Mouse (Mus musculus) intestine, postnatal 0 days (tissue): ENCODE measurements around the gene Nf1. TPM values are rescaled to one million over a fixed set of nuclear protein-coding genes. Genes with fewer than 3 reads are reported as not detected.

Source experiments
- ATAC-seq: fragments of 200-750 bp; cut with Nextera tagmentation; 2 replicates; pipeline ENCODE4 v1.8.0; 2017; ENCODE audit warnings: mild to moderate bottlenecking, moderate TSS enrichment, moderate library complexity
- H3K27ac ChIP-seq: fragments of 300-500 bp; sonication (generic); 2 replicates; pipeline ENCODE4 v1.5.1; 2014; ENCODE audit warnings: mild to moderate bottlenecking, low read depth, low read length, moderate library complexity
- H3K27me3 ChIP-seq: fragments of 300-500 bp; sonication (generic); replicated peaks from 2 replicates; pipeline ENCODE4 v1.6.1; 2014; ENCODE audit warnings: low read length, mixed read lengths; ENCODE audit not compliant: control insufficient read depth, insufficient read depth
- H3K36me3 ChIP-seq: fragments of 300-500 bp; sonication (generic); 2 replicates; pipeline ENCODE4 v1.6.1; 2014; ENCODE audit warnings: mild to moderate bottlenecking, moderate library complexity; ENCODE audit not compliant: control insufficient read depth, insufficient read depth
- H3K4me1 ChIP-seq: fragments of 300-500 bp; sonication (generic); replicated peaks from 2 replicates; pipeline ENCODE4 v1.6.1; 2014; ENCODE audit warnings: antibody characterized with exemption, low read length, mixed read lengths; ENCODE audit not compliant: control insufficient read depth, insufficient read depth
- H3K4me2 ChIP-seq: fragments of 300-500 bp; sonication (generic); replicated peaks from 2 replicates; pipeline ENCODE4 v1.6.1; 2014; ENCODE audit warnings: low read depth, mild to moderate bottlenecking, moderate library complexity
- H3K4me3 ChIP-seq: fragments of 300-500 bp; sonication (generic); 2 replicates; pipeline ENCODE4 v1.5.1; 2014; ENCODE audit warnings: low read depth, low read length
- H3K9ac ChIP-seq: fragments of 300-500 bp; sonication (generic); 2 replicates; pipeline ENCODE4 v1.6.1; 2014; ENCODE audit warnings: mild to moderate bottlenecking, low read depth, low read length
- H3K9me3 ChIP-seq: fragments of 300-500 bp; sonication (generic); 2 replicates; pipeline ENCODE4 v1.6.1; 2016; ENCODE audit warnings: mixed run types; ENCODE audit not compliant: control insufficient read depth
- CTCF ChIP-seq: sonication (generic); IDR thresholded peaks from 2 replicates; pipeline ENCODE4 v1.5.1; 2016; ENCODE audit warnings: low read depth, mild to moderate bottlenecking, control low read depth, antibody characterized with exemption, moderate library complexity
- WGBS: fragments of 180-500 bp; shearing (Covaris S2); extraction: QIAGEN DNeasy Blood & Tissue Kit; methylation state at CpG from one replicate; pipeline ENCODE4 v1.1.7; 2014; 5-methylcytosine and 5-hydroxymethylcytosine counted together
- polyA plus RNA-seq: library from polyadenylated mRNA; unstranded; fragments of >200 nt; fragmentation: Nextera tagmentation; extraction: Ambion mirVana; gene quantifications from 2 replicates; pipeline ENCODE4 v1.2.1, GENCODE M21; 2015

Nf1 gene
- polyA plus RNA-seq, 1 experiment from 2014 or later = 6.3 TPM

GRCm38 (mm10) chr11:79426571-79426970 lies 87.1 kb downstream of the Nf1 start:
- H3K36me3 ChIP-seq = peaks cover 18% of the 10 kb centered on the region
- H3K4me3 ChIP-seq = no peak overlapping the region
- TF ChIP-seq CTCF = no peak
- no peak overlapping the region for H3K9ac ChIP-seq
- no peaks in the 10 kb centered on the region for H3K27me3 ChIP-seq
- H3K9me3 ChIP-seq = no peaks in the 10 kb centered on the region
- no peak for ATAC-seq
- 64% methylated on average over 4 of the region's 4 CpGs for WGBS
- H3K4me1 ChIP-seq = no peaks in the 10 kb centered on the region
- H3K4me2 ChIP-seq = no peak overlapping the region
- H3K27ac ChIP-seq = no peak overlapping the region

DNA sequence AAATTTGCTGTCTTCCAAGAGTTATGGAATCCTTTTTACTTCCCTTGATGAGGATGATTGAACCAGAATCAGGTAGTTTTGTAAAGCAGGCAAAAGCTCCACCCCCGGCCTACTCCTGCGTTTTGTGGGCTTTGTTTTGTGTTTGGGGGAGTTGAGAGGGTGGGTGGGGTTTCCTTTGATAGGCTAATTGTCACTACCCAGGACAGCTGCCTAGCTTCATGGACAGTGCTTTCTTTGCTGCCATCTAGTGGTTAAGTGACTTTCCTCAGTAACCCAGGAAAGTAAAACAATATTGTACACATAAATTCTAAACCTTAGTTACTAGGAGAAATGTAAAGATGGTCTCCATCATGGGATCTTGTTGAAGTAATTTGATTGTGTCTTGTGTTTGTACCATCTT lies 88.1 kb downstream of the Nf1 start:
- H3K9me3 ChIP-seq = no peaks in the 10 kb centered on the region
- H3K4me1 ChIP-seq = no peaks in the 10 kb centered on the region; the same call in 1 of the 2 replicates
- no peak overlapping the region for H3K4me2 ChIP-seq
- H3K27ac ChIP-seq = no peak overlapping the region
- peaks cover 18% of the 10 kb centered on the region for H3K36me3 ChIP-seq
- no peak for ATAC-seq
- H3K27me3 ChIP-seq = no peaks in the 10 kb centered on the region
- H3K4me3 ChIP-seq = no peak overlapping the region
- H3K9ac ChIP-seq = no peak overlapping the region
- peak; percentile 79 for TF ChIP-seq CTCF
- 12% methylated on average over 2 of the region's 2 CpGs for WGBS

DNA sequence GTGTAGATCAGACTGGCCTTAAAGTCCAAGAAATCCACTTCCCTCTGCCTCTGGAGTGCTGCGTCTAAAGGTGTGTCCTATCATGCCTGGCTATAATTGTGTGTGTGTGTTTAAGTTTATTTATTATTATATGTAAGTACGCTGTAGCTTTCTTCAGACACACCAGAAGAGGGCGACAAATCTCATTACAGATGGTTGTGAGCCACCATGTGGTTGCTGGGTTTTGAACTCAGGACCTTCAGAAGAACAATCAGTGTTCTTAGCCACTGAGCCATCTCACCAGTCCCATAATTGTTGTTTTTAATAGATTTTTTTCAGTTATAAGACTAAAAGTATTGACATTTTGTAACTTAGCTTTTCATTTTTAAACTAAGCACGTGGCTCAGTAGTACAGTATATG lies 95.8 kb downstream of the Nf1 start:
- ATAC-seq = no peak
- H3K9ac ChIP-seq = no peak overlapping the region
- no peaks in the 10 kb centered on the region for H3K27me3 ChIP-seq
- H3K4me2 ChIP-seq = no peak overlapping the region
- WGBS = 92% methylated on average over 4 of the region's 4 CpGs
- H3K36me3 ChIP-seq = peaks cover 16% of the 10 kb centered on the region; the same call in 1 of the 2 replicates
- H3K4me3 ChIP-seq = no peak overlapping the region
- H3K4me1 ChIP-seq = no peaks in the 10 kb centered on the region; the same call in 1 of the 2 replicates
- no peak overlapping the region for H3K27ac ChIP-seq
- no peaks in the 10 kb centered on the region for H3K9me3 ChIP-seq
- peak; percentile 9; the same call in 1 of the 2 replicates for TF ChIP-seq CTCF

- Histone ChIP-seq H3K9me3 (no peaks in the 10 kb centered on the region), H3K4me2 (no peak overlapping the region), H3K4me1 (no peaks in the 10 kb centered on the region), H3K9ac (no peak overlapping the region), H3K27me3 (no peaks in the 10 kb centered on the region), H3K4me3 (no peak overlapping the region), H3K36me3 (peaks cover 47% of the 10 kb centered on the region), H3K27ac (no peak overlapping the region)
- no peak for TF ChIP-seq CTCF
- ATAC-seq = no peak
These were observed 108.9 kb downstream of the Nf1 start for GRCm38 (mm10) chr11:79448361-79448760.

- Histone ChIP-seq H3K9me3 (no peaks in the 10 kb centered on the region), H3K4me2 (no peak overlapping the region), H3K27ac (no peak overlapping the region), H3K36me3 (peaks cover 25% of the 10 kb centered on the region), H3K4me1 (no peaks in the 10 kb centered on the region), H3K9ac (no peak overlapping the region), H3K4me3 (no peak overlapping the region), H3K27me3 (no peaks in the 10 kb centered on the region)
- ATAC-seq = no peak
- no peak for TF ChIP-seq CTCF
These were observed 113.5 kb downstream of the Nf1 start for GRCm38 (mm10) chr11:79452966-79453365.

DNA sequence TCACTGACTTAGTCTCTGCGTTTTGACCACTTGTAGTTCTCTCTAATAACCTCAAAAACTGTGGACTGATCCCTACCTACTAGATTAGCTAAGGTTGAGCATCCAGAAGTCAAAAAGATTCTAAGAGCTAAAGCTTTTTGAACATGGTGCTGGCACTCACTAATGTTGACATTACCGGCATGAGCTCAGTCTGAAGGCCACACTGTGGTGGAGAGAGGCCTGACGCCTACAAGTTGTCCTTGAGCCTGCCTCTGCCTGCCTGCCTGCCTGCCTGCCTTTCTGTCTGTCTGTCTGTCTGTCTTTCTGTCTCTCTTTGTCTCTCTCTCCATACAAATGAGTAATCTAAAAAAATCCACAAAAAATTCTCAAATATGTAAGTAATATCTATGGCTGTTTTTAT lies 118.4 kb downstream of the Nf1 start:
- ATAC-seq = no peak
- H3K27ac ChIP-seq = no peak overlapping the region
- H3K4me2 ChIP-seq = no peak overlapping the region
- no peak for TF ChIP-seq CTCF
- H3K27me3 ChIP-seq = no peaks in the 10 kb centered on the region
- H3K9ac ChIP-seq = no peak overlapping the region
- no peaks in the 10 kb centered on the region for H3K4me1 ChIP-seq
- 79% methylated on average over 3 of the region's 3 CpGs for WGBS
- no peaks in the 10 kb centered on the region for H3K9me3 ChIP-seq
- H3K36me3 ChIP-seq = peaks cover 24% of the 10 kb centered on the region
- H3K4me3 ChIP-seq = no peak overlapping the region

DNA sequence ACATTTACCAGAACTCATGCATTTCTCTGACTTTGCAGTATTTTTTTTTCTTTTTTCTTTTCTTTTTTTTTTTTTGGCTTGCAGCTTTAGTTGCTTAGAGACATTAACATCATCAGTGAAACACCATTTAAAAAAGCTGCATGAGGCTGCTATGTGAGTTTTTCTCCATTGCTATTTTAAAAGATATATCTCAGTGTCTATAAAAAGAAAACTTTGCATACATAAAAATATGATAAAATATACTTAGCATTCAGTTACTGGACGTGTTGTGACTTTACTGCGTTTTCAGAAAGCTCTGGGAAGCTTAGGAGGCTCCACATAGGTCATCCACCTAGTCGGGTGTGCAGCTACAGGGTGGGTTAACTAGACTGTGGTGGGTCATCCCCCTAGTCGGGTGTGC lies 120.4 kb downstream of the Nf1 start:
- ATAC-seq = no peak
- no peaks in the 10 kb centered on the region for H3K4me1 ChIP-seq
- H3K36me3 ChIP-seq = peaks cover 14% of the 10 kb centered on the region
- no peak for TF ChIP-seq CTCF
- 87% methylated on average over 4 of the region's 4 CpGs for WGBS
- no peaks in the 10 kb centered on the region for H3K27me3 ChIP-seq
- no peak overlapping the region for H3K4me3 ChIP-seq
- H3K27ac ChIP-seq = no peak overlapping the region
- H3K9ac ChIP-seq = no peak overlapping the region
- H3K4me2 ChIP-seq = no peak overlapping the region
- H3K9me3 ChIP-seq = no peaks in the 10 kb centered on the region
